Mouse (Mus musculus) heart, postnatal 36 days (tissue): ENCODE data around the gene Gm9507. TPM values are rescaled to one million over a fixed set of nuclear protein-coding genes. Genes with fewer than 3 reads are reported as not detected.
"Not testable (repeated sequence)": the region's sequence is repeated elsewhere in the genome, so short reads cannot be mapped to it uniquely, and the experiment has no call there.

Source experiments
- DNase-seq, 2 experiments: peaks; one replicate each; pipeline ENCODE4 v3.0.0; 2021 to 2022
- intact Hi-C: fragments of 180-260 bp; cut with DNase I; formaldehyde crosslinking; loops from one replicate; pipeline ENCODE4 v1.15.1; 2025
- total RNA-seq, 2 experiments: library from RNA; stranded (reverse); gene quantifications; 2 replicates each; pipeline ENCODE4 v1.2.3; 2021

Gene Gm9507
- total RNA-seq, 2 experiments from 2014 or later = not detected

DNA sequence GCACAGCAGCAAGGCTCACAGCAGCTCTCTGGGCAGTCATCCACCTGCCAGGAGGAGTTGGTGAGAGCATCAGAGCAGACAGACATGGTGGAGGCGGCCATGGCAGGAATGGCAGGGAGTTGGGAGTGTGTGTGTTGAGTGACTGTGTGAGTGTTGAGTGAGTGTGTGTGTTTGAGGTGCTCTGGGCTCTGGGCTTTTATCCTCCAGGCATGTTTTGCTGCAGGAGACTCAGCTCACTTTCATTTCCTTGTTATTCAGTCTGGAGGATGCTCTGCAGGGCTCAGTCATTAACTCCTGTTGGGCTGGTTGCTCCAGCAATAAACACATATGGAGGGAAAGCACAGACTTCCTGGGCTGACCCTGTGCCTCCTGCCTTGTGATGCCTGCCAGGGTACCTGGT, 34.8 kb downstream of the Gm9507 start, which contains the start of gene Gm7138:
Gene Gm7138 (minus strand): TSS at position 101 of the 400 bp plus-strand sequence.
- DNase-seq, intact Hi-C loops: not testable (repeated sequence)

DNA sequence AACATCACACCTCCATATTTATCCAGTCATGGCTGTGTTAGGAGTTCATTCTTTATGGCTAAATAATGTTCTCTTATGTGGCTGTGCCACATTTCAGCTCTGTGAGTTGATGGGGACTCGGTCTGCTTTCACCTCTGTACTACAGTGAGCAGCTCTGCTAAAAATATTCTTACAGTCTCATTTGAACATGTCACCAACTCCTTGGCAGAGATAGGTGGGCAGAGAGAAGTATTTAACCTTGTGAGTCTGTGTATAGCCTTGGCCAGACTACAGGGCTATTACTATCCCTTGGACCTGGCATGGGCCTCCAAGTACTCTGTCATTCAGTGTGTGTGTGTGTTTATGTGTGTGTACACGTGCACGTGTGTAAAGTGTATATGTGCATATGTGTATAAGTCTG, 39.5 kb downstream of the Gm9507 start:
- DNase-seq, intact Hi-C loops: not testable (repeated sequence)

DNA sequence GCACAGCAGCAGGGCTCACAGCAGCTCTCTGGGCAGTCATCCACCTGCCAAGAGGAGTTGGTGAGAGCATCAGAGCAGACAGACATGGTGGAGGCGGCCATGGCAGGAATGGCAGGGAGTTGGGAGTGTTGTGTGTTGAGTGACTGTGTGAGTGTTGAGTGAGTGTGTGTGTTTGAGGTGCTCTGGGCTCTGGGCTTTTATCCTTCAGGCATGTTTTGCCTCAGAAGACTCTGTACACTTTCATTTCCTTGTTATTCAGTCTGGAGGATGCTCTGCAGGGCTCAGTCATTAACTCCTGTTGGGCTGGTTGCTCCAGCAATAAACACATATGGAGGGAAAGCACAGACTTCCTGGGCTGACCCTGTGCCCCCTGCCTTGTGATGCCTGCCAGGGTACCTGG, 40.4 kb downstream of the Gm9507 start, which contains the start of gene Gm3238:
Gene Gm3238 (minus strand): TSS at position 101 of the 400 bp plus-strand sequence.
- intact Hi-C loops, DNase-seq: not testable (repeated sequence)

DNA sequence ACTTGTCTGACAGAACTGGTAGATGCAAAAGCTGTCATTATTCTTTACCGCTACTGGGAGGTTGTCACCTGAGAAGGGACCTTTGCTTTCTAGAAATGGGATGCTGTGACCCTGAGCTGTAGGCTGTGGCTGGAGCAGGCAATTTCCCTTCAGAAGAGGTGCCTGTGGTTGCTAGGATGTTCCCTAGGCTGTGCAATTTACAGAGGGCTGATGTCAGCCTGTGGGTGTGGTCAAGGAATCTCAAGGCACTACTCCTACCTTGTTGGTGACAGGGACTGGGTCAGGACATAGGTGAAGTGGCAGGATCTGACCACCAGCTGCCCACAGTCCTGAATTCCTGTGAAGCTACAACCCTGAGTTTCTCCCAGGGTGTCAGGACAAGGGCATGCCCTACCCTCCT, 41.9 kb downstream of the Gm9507 start:
- intact Hi-C loops = no loop called here

More for the DNA sequence above, 41.9 kb downstream of the Gm9507 start:
- no peak for DNase-seq

Other genes starting within 250 kb of the Gm9507 start
- 100 to 1,000 TPM; 137 to 138 TPM for gene Pttg1ip, start 230.1 kb downstream of the Gm9507 start, total RNA-seq
- gene Sumo3, start 205.7 kb downstream of the Gm9507 start, total RNA-seq = 10 to 100 TPM; 52.9 to 58.9 TPM
- 10 to 100 TPM; 10.6 to 17.6 TPM for gene Gm49325, start 205.6 kb downstream of the Gm9507 start, total RNA-seq
- gene Ube2g2, start 189.6 kb downstream of the Gm9507 start, total RNA-seq = 10 to 100 TPM; 65.2 to 73.4 TPM
- not detected for gene Tspear, start 125.3 kb downstream of the Gm9507 start, total RNA-seq
- gene Gm19402, start 121.1 kb downstream of the Gm9507 start, total RNA-seq = not detected
- gene Gm9508, start 114.6 kb downstream of the Gm9507 start, total RNA-seq = not detected
- not detected for gene Gm10272, start 105.2 kb downstream of the Gm9507 start, total RNA-seq
- not detected for gene Gm10024, start 100.4 kb downstream of the Gm9507 start, total RNA-seq
- not detected for gene Gm10142, start 96.0 kb downstream of the Gm9507 start, total RNA-seq
- not detected for gene Krtap12-1, start 91.2 kb downstream of the Gm9507 start, total RNA-seq
- not detected for gene Gm10100, start 85.4 kb downstream of the Gm9507 start, total RNA-seq
- not detected for gene Gm18596, start 69.2 kb downstream of the Gm9507 start, total RNA-seq
- not detected for gene Gm9736, start 60.5 kb downstream of the Gm9507 start, total RNA-seq
- not detected for gene Gm3233, start 52.2 kb downstream of the Gm9507 start, total RNA-seq
- not detected for gene Gm3238, start 40.5 kb downstream of the Gm9507 start, total RNA-seq
- not detected for gene Gm7138, start 34.9 kb downstream of the Gm9507 start, total RNA-seq
- gene Gm3250, start 29.3 kb downstream of the Gm9507 start, total RNA-seq = not detected
- gene Gm7137, start 23.6 kb downstream of the Gm9507 start, total RNA-seq = not detected
- not detected for gene Gm9639, start 16.8 kb downstream of the Gm9507 start, total RNA-seq
- gene Gm19668, start 12.7 kb downstream of the Gm9507 start, total RNA-seq = not detected
- not detected for gene Gm2696, start 2.8 kb upstream of the Gm9507 start, total RNA-seq
- gene Krtap10-4, start 15.3 kb upstream of the Gm9507 start, total RNA-seq = not detected
- gene Krtap10-10, start 24.1 kb upstream of the Gm9507 start, total RNA-seq = not detected
- gene Gm36176, start 35.0 kb upstream of the Gm9507 start, total RNA-seq = not detected
- gene Gm10318, start 41.0 kb upstream of the Gm9507 start, total RNA-seq = not detected
- gene Gm3285, start 50.1 kb upstream of the Gm9507 start, total RNA-seq = not detected
- gene Lrrc3, start 90.7 kb upstream of the Gm9507 start, total RNA-seq = under 1 TPM; 0.54 to 0.94 TPM
- 1 to 10 TPM in 1 of 2 experiments, under 1 TPM in 1; 0.31 to 1.5 TPM for gene Trpm2, start 158.7 kb upstream of the Gm9507 start, total RNA-seq
- gene 1810043G02Rik, start 166.7 kb upstream of the Gm9507 start, total RNA-seq = 10 to 100 TPM in 1 of 2 experiments, 1 to 10 TPM in 1; 9.3 to 10.3 TPM
- 100 to 1,000 TPM in 1 of 2 experiments, 10 to 100 TPM in 1; 97.8 to 116 TPM for gene Pfkl, start 198.2 kb upstream of the Gm9507 start, total RNA-seq
- gene Dnmt3l, start 230.1 kb upstream of the Gm9507 start, total RNA-seq = not detected
- gene Aire, start 231.8 kb upstream of the Gm9507 start, total RNA-seq = not detected